Mouse (Mus musculus) 416B (cell line): ENCODE results near the gene Svs3b.
"Not testable (repeated sequence)": the region's sequence is repeated elsewhere in the genome, so short reads cannot be mapped to it uniquely, and the experiment has no call there.

Experiments
- DNase-seq: peaks from one replicate; pipeline ENCODE4 v3.0.0; 2011; ENCODE audit warnings: low read depth

Gene Svs3b

GRCm38 (mm10) chr2:164256540-164256939 is at the start of gene Svs3b:
Svs3b (minus strand) TSS chr2:164256640.
- DNase-seq: not testable (repeated sequence)

- DNase-seq: not testable (repeated sequence)
These were observed 32.5 kb upstream of the Svs3b start, which contains the start of gene Svs3a for GRCm38 (mm10) chr2:164288968-164289367. Svs3a (plus strand) TSS chr2:164289268.

GRCm38 (mm10) chr2:164278359-164278758 is 21.9 kb upstream of the Svs3b start, which contains the start of gene Svs4:
Svs4 (minus strand) TSS chr2:164278459.
- DNase-seq: no peak

- no peak for DNase-seq
These were observed 18.1 kb downstream of the Svs3b start, which contains the start of gene Svs2 for GRCm38 (mm10) chr2:164238366-164238765. Svs2 (minus strand) TSS chr2:164238466.

GRCm38 (mm10) chr2:164232671-164233070 is 23.8 kb downstream of the Svs3b start:
- DNase-seq: no peak

GRCm38 (mm10) chr2:164228361-164229070 is 27.9 kb downstream of the Svs3b start:
- no peak for DNase-seq

GRCm38 (mm10) chr2:164221522-164221921 is 34.9 kb downstream of the Svs3b start, which contains the start of gene Wfdc15b:
Wfdc15b (minus strand) TSS chr2:164221660.
- DNase-seq: no peak

GRCm38 (mm10) chr2:164219295-164219694 is 37.1 kb downstream of the Svs3b start:
- no peak for DNase-seq

- no peak for DNase-seq
These were observed 43.7 kb downstream of the Svs3b start for GRCm38 (mm10) chr2:164212711-164213110.

- no peak for DNase-seq
These were observed 45.5 kb downstream of the Svs3b start for GRCm38 (mm10) chr2:164210892-164211291.

GRCm38 (mm10) chr2:164206676-164207075 is 49.8 kb downstream of the Svs3b start:
- no peak for DNase-seq

GRCm38 (mm10) chr2:164206011-164206410 is 50.4 kb downstream of the Svs3b start:
- DNase-seq: not testable (repeated sequence)
